Mouse (Mus musculus) lung, postnatal 25 days (tissue): ENCODE measurements around the gene Rras2.

Source experiments
- DNase-seq: peaks from one replicate; pipeline ENCODE4 v3.0.0; 2022; ENCODE audit warnings: low spot score

Rras2 gene

DNA sequence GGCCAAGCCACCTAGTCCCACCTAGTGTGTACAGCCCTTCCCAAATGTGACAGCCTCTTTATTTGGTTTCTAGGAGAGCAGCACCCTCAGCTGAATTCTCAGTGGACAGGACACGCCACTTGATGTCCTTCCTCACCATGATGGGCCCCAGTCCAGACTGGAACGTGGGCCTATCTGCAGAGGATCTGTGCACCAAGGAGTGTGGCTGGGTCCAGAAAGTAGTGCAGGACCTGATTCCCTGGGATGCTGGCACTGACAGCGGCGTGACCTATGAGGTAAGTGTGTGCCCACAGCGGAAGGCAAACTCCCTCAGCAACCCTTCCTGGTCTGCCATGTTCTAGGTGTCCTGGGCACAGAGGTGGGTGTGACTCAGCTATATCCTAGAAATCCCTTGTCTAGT is 88.8 kb downstream of the Rras2 start:
- no peak for DNase-seq

DNA sequence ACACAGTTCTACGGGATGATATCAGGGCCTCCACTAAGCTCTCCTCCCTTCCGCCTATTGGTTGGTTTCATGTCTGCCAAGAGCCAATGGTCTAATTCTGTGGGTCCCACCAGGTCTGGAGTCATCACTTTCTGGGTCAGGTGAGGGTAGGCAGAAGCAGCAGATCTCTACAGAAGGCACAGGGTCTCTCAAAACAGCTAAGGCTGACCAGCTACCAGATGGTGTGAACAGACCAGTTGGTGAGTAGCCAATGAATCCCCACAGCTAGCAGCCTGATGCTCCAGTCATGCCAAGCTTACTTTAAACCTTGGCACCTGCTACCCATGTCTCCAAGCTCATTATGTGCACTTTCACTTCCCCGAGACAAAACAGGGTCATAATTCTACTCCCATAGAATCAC is 90.2 kb downstream of the Rras2 start:
- DNase-seq, result no peak

DNA sequence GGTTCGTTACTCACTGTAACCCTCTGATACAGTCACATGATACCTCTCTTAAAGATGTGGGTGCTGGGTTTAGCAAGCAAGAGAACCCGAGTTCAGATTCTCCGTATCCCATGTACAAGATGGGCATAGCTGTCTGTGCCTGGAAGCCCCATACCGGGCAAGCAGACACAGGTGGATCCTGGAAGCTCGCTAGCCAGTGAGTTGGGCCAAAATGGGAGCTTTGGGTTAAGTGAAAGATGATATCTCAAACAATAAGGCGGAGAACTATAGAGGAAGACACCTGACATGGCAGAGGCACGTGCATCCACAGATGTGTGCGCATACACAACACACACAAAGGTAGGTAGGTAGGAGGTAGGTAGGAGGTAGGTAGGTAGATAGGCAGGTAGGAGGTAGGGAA is 90.7 kb downstream of the Rras2 start:
- no peak for DNase-seq

DNA sequence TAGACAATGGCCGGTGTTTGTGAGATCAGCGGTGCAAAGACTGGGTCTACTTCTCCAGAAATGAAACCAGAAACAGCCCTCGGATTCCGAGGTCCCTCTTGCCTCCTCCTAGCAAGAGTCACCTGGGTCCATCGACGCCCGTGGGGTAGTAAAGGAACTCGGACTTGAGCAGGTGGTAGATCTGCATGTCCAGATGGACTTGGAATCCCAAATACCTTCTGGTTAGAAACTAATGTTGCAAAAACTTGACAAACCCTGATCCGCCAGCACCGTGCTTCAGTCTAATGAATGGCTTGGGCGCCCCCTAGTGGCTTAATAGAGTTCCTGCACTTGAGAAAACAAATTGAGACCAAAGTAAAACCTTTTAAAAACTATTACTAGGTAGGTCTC is 96.9 kb downstream of the Rras2 start:
- DNase-seq, result peak; percentile 71

- DNase-seq, result no peak
These were observed 97.4 kb downstream of the Rras2 start for GRCm38 (mm10) chr7:114020057-114020703.

DNA sequence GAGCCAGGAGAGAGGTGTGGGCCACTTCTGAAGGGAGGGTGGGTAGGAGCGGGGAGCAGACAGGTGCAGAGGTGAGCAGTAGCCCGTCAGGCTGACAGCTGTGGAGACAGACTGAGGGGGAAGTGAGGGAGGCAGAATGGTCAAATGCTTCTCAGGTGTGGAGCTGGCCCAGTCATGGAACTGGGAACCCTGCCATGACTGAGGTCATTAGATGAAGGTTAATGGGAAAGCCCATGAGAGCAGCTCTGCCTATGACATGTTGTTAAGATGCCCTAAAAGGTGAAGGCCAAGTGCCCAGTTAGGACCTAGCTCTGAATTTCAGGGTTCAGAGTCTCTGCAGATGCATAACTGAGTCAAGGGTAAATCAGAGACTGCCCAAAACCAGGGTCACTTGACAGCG is 98.7 kb downstream of the Rras2 start:
- no peak for DNase-seq

DNA sequence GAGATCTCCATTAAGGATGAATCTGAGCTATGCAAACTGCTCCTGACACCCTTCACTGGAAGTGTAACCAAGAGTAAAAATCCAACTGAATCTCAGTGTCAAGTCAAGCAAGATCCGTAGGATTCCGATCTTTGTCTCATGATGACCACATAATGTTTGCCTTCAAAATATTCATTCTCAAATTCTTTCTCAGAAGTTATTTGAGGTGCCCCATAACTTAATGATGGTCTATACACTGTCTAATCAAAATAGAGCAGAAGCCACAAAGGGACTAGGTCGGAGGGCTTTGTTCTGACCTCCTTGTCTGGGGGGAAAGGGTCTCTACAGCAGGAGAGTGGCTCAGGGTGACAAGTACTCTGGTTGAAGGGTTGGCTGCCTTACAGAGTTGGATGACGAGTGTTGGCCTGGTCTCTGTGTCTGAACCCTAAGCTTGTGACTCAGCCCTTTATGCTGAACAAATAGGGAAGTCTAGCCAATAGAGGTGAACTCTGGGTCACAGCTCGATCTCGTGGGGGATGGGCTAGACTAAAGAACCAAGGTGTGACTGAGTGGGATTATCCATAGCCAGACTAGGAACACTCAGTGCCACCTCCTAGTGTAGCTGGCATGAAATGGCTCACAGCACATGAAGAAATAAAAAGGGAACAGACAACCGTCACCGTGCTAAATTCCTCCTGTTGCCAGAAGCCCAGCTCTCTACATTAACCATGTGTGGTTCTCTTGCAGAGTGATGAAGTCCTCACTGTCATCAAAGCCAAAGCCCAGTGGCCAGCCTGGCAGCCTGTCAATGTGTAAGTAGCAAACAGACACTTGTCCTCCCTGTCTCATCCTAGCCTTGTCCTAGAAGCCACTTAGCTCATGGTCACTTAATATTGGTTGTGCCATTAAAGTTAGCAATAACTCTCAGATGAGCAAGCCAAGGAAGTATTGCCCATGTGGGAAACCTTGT is 101.3 kb downstream of the Rras2 start:
- peak; percentile 46 for DNase-seq

GRCm38 (mm10) chr7:114011726-114012443 is 105.7 kb downstream of the Rras2 start:
- DNase-seq, result no peak

- DNase-seq, result no peak
These were observed 110.0 kb downstream of the Rras2 start for GRCm38 (mm10) chr7:114007565-114007964.

- DNase-seq, result no peak
These were observed 111.1 kb downstream of the Rras2 start for GRCm38 (mm10) chr7:114006456-114006855.

DNA sequence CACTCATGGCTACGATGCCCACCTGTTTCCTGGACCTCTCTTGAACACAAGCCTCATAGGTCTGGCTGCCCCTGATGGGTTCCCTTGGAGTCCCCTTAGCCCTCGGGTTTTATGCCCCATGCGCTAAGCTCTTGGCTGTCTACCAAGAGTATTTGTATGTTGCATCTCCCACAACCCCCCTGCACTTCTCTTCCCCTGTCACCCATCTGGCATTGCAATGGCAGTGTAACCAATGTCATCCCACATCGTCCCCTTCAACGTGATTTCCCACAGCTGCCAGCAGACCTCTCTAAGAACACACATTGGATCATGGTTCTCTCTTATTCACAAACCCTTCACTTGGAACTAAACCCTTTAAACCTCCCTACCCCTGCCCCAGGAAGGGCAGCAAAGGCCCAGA is 112.1 kb downstream of the Rras2 start:
- DNase-seq, result no peak

GRCm38 (mm10) chr7:114004171-114004570 is 113.4 kb downstream of the Rras2 start:
- no peak for DNase-seq

- DNase-seq, result no peak
These were observed 119.8 kb downstream of the Rras2 start for GRCm38 (mm10) chr7:113997675-113998354.
